Mouse (Mus musculus) liver (tissue): ENCODE data around the gene Gpcpd1.
A peak's percentile ranks its signal among the peaks of the same experiment; 100 is the strongest.

Experiments used
- DNase-seq: peaks from one replicate; pipeline ENCODE4 v3.0.0-alpha.2; 2020; ENCODE audit warnings: mixed read lengths

Gpcpd1 gene

DNA sequence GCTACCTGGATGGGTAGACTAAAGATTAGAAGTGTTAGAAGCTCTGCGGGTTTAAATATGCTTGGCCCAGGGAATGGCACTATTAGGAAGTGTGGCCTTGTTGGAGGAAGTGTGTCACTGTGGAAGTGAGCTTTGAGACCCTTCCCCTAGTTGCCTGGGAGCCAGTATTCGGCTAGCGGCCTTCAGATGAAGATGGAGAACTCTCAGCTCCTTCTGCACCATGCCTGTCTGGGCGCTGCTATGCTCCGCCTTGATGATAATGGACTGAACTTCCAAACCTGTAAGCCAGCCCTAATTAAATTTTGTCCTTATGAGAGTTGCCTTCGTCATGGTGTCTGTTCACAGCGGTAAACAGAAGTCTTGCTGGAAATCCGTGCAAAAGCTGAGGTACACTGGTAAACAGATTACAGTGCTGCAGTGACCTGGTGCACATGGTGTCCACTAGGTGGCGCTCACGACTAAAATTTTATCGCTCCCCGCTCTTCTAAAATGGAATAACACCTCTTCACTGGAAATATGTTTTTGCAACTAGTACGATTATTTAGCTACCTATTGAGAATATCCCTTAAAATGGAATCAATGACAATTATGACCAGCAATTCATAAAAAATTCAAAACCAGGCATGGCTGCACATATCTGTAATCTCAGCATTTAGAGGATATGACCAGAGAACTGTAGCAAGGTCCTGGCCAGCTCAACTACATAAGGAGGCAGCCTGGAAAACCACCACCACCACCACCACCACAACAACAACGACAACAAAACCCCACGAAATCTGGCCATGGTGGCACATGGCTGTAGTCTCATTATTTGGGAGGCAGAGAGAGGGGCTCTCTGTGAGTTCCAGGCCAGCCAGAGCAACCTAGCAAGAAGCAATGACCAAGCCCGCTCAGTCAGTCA is 71.1 kb downstream of the Gpcpd1 start:
- peak; percentile 83 for DNase-seq

DNA sequence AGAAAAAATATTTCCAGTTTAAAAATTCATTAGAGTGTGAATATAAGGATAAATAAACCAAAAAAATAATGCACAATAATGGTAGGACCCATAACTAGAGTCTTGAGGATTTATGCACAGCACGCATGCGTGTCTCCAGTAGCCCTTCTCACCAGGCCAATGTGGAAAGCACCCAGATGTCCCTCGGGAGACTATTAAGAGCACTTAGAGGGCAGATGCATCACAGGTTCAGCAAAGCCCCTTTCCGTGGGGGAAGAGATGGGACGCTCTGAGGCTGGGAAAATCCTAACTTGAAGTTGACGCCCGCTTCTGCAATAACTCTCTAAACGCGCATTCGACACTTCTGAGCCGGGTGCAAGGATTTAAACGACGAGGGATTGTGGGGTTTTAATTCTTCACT is 71.9 kb downstream of the Gpcpd1 start:
- no peak for DNase-seq

DNA sequence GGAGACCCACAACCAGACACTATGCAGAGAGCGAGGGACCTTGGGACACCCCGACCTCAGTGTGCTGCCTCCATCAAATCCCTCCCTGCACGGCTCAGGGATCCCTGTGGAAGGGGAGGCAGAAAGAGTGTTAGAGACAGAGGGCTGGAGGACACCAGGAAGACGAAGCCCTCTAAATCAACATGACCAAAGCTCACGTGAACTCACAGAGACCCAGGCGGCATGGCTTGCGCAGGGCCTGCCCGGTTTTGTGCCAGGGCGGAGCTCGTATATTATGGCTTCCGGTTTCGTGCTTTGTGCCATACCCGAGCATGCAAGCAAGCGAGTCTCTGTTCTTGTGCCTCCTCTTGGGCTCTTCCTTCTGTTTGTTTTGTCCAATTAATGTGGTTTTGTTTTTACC is 72.5 kb downstream of the Gpcpd1 start:
- no peak for DNase-seq

DNA sequence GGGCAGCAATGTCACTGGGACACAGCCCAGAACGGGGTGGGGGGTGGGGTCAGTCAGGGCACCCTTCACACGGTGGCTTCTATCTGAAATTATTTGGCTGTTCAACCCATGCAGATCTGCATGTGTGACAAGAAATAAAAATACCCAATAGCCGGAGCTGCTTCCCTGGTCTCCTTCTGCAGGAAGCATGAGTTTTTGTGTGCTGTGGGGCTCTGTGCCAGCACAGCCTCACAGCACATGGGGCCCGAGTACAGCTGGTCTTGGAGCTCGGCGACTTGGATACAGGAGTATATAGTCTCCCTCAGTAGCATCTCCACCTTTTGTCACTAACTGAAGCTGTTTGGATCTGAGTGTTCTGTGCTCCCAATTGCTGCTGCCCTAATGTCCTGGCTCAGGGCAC is 73.2 kb downstream of the Gpcpd1 start:
- DNase-seq, result no peak

DNA sequence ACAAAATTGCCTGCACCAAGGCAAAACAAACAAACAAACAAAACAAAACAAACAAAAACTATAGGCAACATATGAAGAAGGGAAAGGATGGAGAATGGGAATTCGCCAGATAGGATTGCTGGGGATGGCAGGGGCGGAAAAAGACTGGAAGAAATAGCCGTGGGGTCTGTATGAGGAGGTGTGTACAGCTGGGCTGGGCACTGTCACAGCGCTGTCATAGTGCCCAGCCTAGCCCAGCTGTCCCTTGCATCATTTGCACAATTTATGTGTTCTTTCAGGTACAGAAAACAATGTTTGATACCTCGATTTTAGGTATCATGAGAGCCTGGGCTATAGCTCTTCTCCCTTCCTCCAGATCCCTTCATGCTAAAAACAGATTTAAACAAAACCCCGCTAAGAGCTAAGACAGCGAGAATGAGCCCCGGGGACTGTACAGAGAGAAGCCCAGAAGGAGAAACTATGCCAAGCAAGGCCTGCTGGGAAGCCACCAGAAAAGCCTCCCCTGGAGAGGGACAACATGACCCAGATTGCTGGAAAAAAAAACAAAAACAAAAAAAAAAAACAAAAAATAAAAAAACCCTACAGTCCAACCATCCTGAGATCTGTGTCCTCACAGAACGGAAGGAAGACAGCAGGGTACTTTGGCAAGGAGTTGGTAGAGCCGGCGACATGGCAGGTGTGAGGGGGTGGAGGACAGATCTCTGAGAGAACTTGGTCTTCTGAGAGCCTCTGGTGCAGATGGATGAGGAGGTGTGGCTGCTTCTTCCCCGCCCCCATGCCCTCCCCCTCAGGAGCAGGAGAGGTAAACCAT is 74.0 kb downstream of the Gpcpd1 start:
- DNase-seq, result no peak

- no peak for DNase-seq
Observed at GRCm38 (mm10) chr2:132512977-132513351, 74.6 kb downstream of the Gpcpd1 start.

DNA sequence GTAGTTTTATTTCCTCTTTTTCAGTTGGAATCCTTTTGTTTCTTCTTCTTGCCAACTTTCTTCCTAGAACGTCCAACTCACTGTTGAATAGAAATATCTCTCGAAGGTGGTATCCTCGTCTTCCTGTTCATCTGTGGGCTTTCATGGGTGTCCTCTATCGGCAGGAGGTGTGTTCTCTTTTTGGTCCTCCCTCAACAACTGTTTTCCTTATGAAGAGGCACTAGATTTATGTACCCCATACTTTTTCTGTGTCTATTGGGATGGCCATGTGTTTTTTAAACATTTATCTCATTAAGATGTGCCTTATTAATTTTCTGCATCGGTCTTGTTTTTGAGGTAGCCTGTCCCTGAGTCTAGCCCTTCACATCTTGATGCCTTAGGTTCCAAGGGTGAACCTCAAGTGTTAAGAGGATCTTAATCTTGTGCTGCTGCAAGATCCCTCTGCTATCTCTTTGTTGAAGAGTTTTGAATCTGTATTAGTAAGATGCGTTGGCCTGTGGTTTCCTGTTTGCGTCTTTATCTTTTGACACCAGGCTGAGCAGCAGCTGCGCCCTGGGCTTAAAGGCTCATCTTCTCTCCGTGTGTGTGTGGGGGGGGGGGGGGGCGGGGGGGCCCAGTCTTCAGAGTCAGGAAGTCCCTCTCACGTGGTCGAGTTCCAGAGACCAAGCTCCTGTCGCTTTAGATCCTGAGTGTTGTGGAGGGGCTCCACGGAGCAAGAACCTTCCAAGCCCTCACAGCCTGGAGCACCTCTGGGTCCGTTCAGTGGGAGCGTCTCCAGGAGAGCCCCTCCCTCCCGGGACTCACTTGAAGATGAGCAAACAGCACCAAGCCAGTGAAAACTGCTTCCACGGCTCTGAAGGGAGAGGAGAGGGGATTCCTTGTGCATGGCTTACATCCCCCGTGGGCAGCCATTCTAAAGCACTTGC is 75.2 kb downstream of the Gpcpd1 start:
- DNase-seq, result peak; percentile 72

- DNase-seq, result peak; percentile 54
Observed at GRCm38 (mm10) chr2:132511011-132511818, 76.3 kb downstream of the Gpcpd1 start.

DNA sequence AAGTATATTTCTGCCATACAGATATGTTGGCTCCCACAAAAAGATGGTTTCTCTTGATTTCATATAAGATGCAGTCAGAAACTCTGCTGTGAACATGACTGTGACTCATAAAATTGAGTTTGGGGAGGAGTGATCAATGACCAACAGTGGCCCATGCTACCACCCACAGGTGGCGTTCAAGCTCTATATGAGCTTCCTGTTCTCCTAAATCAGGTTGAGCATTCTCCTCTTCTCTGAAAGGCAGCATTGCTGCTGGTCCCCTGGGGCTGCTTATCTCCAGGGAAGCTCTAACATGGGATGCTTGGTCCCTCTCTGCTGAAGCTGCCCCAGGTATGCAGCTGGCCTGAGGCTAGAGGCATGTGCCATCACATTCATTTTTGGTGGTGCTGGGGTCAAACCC is 77.8 kb downstream of the Gpcpd1 start:
- DNase-seq, result no peak

DNA sequence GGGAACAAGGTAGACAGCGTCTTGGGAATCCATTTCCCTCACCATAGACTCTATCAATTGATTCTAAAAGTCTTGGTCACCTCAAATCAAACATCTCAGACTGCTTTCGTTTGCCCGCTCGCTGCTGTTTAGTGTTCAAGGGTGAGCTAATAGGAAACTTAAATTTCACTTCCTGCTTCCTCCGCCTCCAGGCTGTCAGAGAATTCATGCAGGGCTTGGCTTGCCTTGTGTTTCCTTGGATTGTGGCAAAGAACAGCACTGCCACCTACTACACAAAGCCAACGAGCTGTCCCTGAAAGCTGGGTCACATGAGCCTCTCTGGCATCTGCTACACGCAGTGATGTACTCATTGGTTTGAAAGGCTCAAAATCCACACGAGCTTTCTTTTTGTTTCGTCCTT is 78.3 kb downstream of the Gpcpd1 start:
- DNase-seq, result no peak

GRCm38 (mm10) chr2:132507521-132507920 is 80.0 kb downstream of the Gpcpd1 start:
- DNase-seq, result no peak

DNA sequence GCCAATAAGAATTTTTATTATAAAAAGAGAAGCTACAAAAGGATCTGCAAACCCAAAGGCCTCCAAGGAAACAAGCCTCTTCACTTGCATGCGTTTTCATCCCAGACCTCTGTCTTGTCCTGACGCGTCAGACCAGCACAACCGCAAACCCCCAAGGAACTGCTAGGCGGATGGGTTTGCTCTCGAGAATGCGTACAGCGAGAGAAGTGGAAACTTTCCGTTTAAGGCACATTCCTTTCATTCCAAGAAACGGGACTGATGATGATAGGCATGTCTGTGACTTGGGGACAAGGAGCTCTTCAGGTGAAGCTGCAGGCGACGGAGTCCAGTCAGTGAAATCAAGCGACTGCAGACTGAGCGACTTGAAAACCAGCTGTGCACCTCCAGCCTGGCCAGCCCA is 80.4 kb downstream of the Gpcpd1 start:
- no peak for DNase-seq

DNA sequence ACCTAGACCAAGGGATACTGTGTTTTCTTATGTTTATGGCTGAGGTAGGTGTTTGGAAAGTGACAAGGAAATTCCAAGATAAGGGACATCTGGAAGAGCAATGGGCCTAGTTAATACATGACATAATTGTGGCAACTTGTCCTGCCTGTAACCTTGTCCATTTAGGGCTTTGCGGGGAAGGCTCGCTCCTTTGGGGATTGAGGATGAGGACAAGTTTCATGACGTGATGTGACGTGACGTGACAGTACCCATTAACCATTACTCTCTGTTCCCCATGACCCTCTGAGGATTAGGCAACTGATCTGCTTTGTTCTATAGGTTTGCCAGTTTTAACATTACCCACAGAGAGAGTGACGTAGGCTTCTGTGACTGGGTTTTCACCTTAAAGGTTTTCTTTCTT is 81.7 kb downstream of the Gpcpd1 start:
- DNase-seq, result no peak

GRCm38 (mm10) chr2:132498344-132498743 is 89.2 kb downstream of the Gpcpd1 start:
- no peak for DNase-seq

DNA sequence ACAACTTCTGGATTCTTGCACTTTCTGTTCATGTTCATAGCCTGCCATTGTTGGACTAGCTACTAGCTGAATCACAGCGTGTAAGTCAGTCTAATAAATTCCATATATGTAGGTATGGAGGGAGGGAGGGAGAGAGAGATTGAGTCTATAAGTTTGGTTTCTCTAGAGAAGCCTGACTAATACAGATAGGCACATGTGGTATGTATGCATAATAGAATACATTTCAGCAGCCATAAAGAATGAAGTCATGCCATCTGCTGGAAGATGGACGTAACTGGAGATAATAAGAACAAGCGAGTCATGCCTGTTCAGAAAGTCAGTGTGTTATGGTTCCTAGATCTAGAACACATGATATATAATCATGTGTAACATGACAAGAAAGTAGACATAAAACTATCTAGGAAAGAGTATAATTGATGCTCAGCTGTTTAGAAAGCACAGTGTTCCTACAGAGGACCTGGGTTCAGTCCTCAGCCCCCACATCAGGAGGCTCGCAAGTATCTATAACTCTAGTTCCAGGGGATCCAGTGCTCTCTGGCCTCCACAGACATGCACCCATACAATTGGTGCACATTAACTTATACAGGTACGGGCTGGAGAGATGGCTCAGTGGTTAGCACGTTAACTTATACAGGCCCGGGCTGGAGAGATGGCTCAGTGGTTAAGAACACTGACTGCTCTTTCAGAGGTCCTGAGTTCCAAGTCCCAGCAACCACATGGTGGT is 90.0 kb downstream of the Gpcpd1 start:
- DNase-seq, result no peak

- no peak for DNase-seq
Observed at GRCm38 (mm10) chr2:132493184-132493583, 94.3 kb downstream of the Gpcpd1 start.

DNA sequence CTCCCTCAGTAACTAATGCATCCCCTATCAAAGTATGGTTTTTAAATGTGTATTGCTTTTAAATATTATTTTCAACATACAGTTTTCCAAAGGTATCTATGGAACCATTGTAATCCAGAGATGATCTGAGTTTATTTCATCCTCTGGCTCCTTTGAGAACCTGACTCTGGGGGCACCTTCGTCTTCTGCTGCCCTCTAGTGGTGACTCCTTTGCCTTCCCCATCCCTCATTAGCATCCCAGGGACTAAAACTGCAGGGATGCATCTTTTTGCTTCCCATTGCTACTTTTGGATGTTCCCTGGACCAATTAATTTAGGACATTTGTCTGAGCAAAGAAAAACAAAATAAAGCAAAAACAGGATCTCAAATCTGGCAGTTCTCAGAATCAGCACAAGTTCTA is 102.1 kb downstream of the Gpcpd1 start:
- DNase-seq, result peak; percentile 34

DNA sequence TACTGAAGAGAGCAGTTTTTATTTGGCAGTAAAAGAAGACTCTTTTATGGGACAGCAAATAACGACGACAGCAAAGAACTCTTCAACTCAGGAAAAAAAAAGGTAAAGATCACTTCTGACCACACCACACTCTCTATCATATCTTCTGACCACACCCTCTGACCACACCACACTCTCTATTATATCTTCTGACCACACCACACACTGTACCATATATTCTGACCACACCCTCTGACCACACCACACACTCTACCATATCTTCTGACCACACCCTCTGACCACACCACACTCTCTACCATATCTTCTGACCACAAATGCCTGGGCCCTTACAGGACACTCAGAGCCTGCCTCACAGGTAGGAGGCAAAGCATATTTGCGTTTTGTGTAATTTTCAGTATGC is 106.0 kb downstream of the Gpcpd1 start:
- peak; percentile 5 for DNase-seq
